Mouse (Mus musculus) olfactory bulb, adult 2 months (tissue): ENCODE measurements around the gene Ppp1r12a. TPM values are rescaled to one million over a fixed set of nuclear protein-coding genes. Genes with fewer than 3 reads are reported as not detected.

Experiments
- H3K27ac ChIP-seq: fragments of 200-500 bp; 2 replicates; pipeline ENCODE4 v1.5.1; 2012; ENCODE audit warnings: low read depth, low read length; ENCODE audit not compliant: insufficient read depth
- H3K4me1 ChIP-seq: fragments of 200-500 bp; 2 replicates; pipeline ENCODE4 v1.6.1; 2012; ENCODE audit warnings: low read length; ENCODE audit not compliant: control insufficient read depth, insufficient read depth
- H3K4me3 ChIP-seq: fragments of 200-500 bp; 2 replicates; pipeline ENCODE4 v1.5.1; 2012; ENCODE audit warnings: mild to moderate bottlenecking, low read depth, low read length, moderate library complexity; ENCODE audit not compliant: insufficient read depth
- CTCF ChIP-seq: fragments of 200-500 bp; IDR thresholded peaks from 2 replicates; pipeline ENCODE4 v1.5.1; 2012; ENCODE audit warnings: low read depth, mild to moderate bottlenecking, low read length, moderate library complexity; ENCODE audit not compliant: insufficient read depth
- POLR2A ChIP-seq: fragments of 200-500 bp; IDR thresholded peaks from 2 replicates; pipeline ENCODE4 v1.6.1; 2012; ENCODE audit warnings: mild to moderate bottlenecking, low read depth, low read length, moderate library complexity; ENCODE audit not compliant: insufficient read depth
- WGBS: fragments of 180-500 bp; shearing (Covaris S2); methylation state at CpG from one replicate; pipeline ENCODE4 v1.1.7; 2018; 5-methylcytosine and 5-hydroxymethylcytosine counted together
- polyA plus RNA-seq: library from polyadenylated mRNA; stranded (reverse); fragments of >200 nt; gene quantifications from 2 replicates; pipeline ENCODE4 v1.2.4, GENCODE M21; 2012; ENCODE audit warnings: low replicate concordance; ENCODE audit not compliant: missing spikeins, insufficient read depth, insufficient read length

Gene Ppp1r12a
- polyA plus RNA-seq, 1 experiment = 194 TPM

DNA sequence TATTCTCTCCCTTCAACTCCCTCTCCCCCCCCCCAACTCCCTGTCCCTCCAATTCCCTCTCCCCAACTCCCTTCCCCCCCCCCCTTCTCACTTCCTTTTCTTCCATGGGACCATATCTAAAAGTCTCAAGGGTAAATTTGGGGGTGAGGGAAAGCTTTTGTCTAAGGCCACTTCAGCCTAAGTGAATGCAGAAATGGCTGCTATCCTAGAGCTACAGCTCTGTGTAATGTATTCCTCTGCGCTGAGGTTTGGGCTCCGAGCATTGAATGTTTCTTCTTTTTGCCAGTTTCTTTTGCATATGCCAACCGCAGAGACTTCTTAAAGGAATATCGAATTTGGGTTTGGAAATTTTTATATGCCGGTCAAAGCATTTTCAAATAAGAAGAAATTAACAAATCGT lies 28.7 kb upstream of the Ppp1r12a start:
- no peak overlapping the region for H3K4me3 ChIP-seq

DNA sequence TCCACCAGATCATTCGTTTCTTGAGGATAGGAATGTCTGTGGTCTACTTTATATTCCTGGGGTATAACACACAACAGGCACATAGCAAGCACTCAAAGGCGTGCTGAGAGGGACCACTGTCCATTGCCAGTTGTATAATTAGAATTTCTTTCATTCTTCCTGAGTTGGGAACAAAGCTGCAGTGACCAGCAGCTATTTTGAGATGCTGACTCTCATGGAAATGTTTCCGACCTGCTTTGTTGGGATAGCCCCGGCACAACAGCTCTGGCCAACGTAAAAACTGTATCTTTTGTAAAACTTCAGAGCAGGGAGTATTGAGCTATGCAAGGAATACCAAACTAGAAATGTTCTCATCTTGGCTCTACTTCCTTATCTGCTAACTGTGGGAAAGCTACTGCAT lies 28.2 kb upstream of the Ppp1r12a start:
- H3K4me3 ChIP-seq = no peak overlapping the region
- H3K4me1 ChIP-seq = no peaks in the 10 kb centered on the region
- 28% methylated on average over 5 of the region's 5 CpGs for WGBS
- no peak overlapping the region for H3K27ac ChIP-seq
- TF ChIP-seq CTCF = no peak
- TF ChIP-seq POLR2A = no peak

More for the DNA sequence above, 28.7 kb upstream of the Ppp1r12a start:
- no peak overlapping the region for H3K27ac ChIP-seq
- 30% methylated on average over 6 of the region's 6 CpGs for WGBS
- TF ChIP-seq CTCF = no peak
- TF ChIP-seq POLR2A = no peak
- H3K4me1 ChIP-seq = no peaks in the 10 kb centered on the region

GRCm38 (mm10) chr10:108138347-108138746 lies 23.6 kb upstream of the Ppp1r12a start:
- WGBS = 85% methylated on average over 5 of the region's 5 CpGs
- H3K4me3 ChIP-seq = no peak overlapping the region
- no peaks in the 10 kb centered on the region for H3K4me1 ChIP-seq
- no peak overlapping the region for H3K27ac ChIP-seq
- TF ChIP-seq POLR2A (no peak), CTCF (no peak)

- Histone ChIP-seq H3K4me1 (no peaks in the 10 kb centered on the region), H3K4me3 (no peak overlapping the region), H3K27ac (no peak overlapping the region)
- WGBS = 84% methylated on average over 3 of the region's 3 CpGs
- TF ChIP-seq CTCF (no peak), POLR2A (no peak)
These were observed 22.2 kb upstream of the Ppp1r12a start for GRCm38 (mm10) chr10:108139788-108140187.

GRCm38 (mm10) chr10:108140742-108141141 lies 21.3 kb upstream of the Ppp1r12a start:
- Histone ChIP-seq H3K4me1 (no peaks in the 10 kb centered on the region), H3K27ac (no peak overlapping the region), H3K4me3 (no peak overlapping the region)
- WGBS = 97% methylated on average over 3 of the region's 3 CpGs
- TF ChIP-seq POLR2A (no peak), CTCF (no peak)

DNA sequence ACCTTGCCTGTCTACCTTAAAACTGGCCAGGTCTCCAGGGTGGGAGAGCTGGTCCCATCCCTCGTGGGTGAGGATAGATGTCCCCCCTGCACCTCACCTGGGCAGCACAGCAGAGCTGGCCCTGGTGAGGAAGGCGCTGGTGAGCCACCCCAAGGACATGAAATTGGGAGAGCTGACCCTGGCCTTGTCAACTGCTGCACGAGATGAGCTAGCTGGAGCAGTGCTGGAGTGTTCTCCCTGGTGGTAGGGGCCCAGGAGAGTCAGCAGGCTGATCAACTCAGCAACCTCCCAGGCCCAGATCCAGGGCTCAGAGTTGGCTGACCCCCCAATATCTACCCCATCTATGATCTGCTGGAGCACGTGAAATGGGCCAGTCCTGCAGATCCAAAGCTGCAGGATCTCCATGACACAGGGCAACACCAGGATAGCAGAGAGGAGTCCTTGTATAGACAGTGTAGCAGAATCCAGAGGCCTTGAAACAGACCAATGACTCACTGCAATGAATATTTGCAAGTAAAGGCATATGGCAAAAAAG lies 17.9 kb upstream of the Ppp1r12a start:
- no peaks in the 10 kb centered on the region for H3K4me1 ChIP-seq
- whole genome bisulfite sequencing = 89% methylated on average over 4 of the region's 4 CpGs
- TF ChIP-seq POLR2A (no peak), CTCF (no peak)
- no peak overlapping the region for H3K4me3 ChIP-seq
- H3K27ac ChIP-seq = no peak overlapping the region

- Histone ChIP-seq H3K4me1 (no peaks in the 10 kb centered on the region), H3K27ac (no peak overlapping the region), H3K4me3 (no peak overlapping the region)
- TF ChIP-seq CTCF (no peak), POLR2A (no peak)
- 80% methylated on average over 9 of the region's 9 CpGs for WGBS
These were observed 16.3 kb upstream of the Ppp1r12a start for GRCm38 (mm10) chr10:108145701-108146100.

GRCm38 (mm10) chr10:108147031-108147430 lies 15.0 kb upstream of the Ppp1r12a start:
- Histone ChIP-seq H3K27ac (no peak overlapping the region), H3K4me3 (no peak overlapping the region), H3K4me1 (no peaks in the 10 kb centered on the region)
- no peak for TF ChIP-seq CTCF
- TF ChIP-seq POLR2A = no peak
- 81% methylated on average over 9 of the region's 9 CpGs for WGBS

- Histone ChIP-seq H3K4me3 (no peak overlapping the region), H3K4me1 (peaks cover 3% of the 10 kb centered on the region; the same call in 1 of the 2 replicates), H3K27ac (no peak overlapping the region)
- no peak for TF ChIP-seq POLR2A
- no peak for TF ChIP-seq CTCF
- whole genome bisulfite sequencing = 85% methylated on average over 3 of the region's 3 CpGs
These were observed 8.7 kb upstream of the Ppp1r12a start for GRCm38 (mm10) chr10:108153301-108153700.
